Mouse (Mus musculus) left cerebral cortex, adult 9 months (tissue): Measurements from ENCODE around the gene Atf3.
"Not testable (repeated sequence)": the region's sequence is repeated elsewhere in the genome, so short reads cannot be mapped to it uniquely, and the experiment has no call there.

ENCODE experiments used
- DNase-seq, 2 experiments: peaks; one replicate each; pipeline ENCODE4 v3.0.0; 2022; ENCODE audit warnings: low spot score in 2 of 2

The Atf3 gene

GRCm38 (mm10) chr1:191150924-191151605, 66.8 kb downstream of the Atf3 start:
- DNase-seq: no peak

- not testable (repeated sequence) for DNase-seq
Observed at GRCm38 (mm10) chr1:191149489-191149888, 68.3 kb downstream of the Atf3 start.

- no peak for DNase-seq
Observed at GRCm38 (mm10) chr1:191140983-191141382, 76.9 kb downstream of the Atf3 start.

- DNase-seq: no peak
Observed at GRCm38 (mm10) chr1:191138874-191139495, 78.9 kb downstream of the Atf3 start.

GRCm38 (mm10) chr1:191138436-191138835, 79.4 kb downstream of the Atf3 start:
- DNase-seq: no peak

- DNase-seq: no peak
Observed at GRCm38 (mm10) chr1:191135406-191135805, 82.4 kb downstream of the Atf3 start.

GRCm38 (mm10) chr1:191132934-191133333, 84.9 kb downstream of the Atf3 start:
- DNase-seq: no peak

GRCm38 (mm10) chr1:191132240-191132639, 85.6 kb downstream of the Atf3 start:
- no peak for DNase-seq

- no peak for DNase-seq
Observed at GRCm38 (mm10) chr1:191131692-191132091, 86.1 kb downstream of the Atf3 start.

GRCm38 (mm10) chr1:191125811-191126638, 91.8 kb downstream of the Atf3 start:
- no peak for DNase-seq

- DNase-seq: no peak
Observed at GRCm38 (mm10) chr1:191124288-191124687, 93.6 kb downstream of the Atf3 start.

- DNase-seq: no peak
Observed at GRCm38 (mm10) chr1:191123696-191124095, 94.1 kb downstream of the Atf3 start.

GRCm38 (mm10) chr1:191122744-191123143, 95.1 kb downstream of the Atf3 start:
- no peak for DNase-seq
